Mouse (Mus musculus) forebrain, embryonic 14.5 days (tissue): ENCODE results near the gene Aloxe3. TPM values are rescaled to one million over a fixed set of nuclear protein-coding genes. Genes with fewer than 3 reads are reported as not detected.

Experiments
- ATAC-seq: fragments of 200-750 bp; cut with Nextera tagmentation; 2 replicates; pipeline ENCODE4 v1.8.0; 2017; ENCODE audit warnings: mild to moderate bottlenecking, moderate library complexity
- DNase-seq: peaks from one replicate; pipeline ENCODE4 v3.0.0-alpha.2; 2015; ENCODE audit warnings: low spot score
- H3K27ac ChIP-seq: fragments of 300-500 bp; sonication (generic); 2 replicates; pipeline ENCODE4 v1.5.1; 2014; ENCODE audit warnings: low read depth, mild to moderate bottlenecking, control low read depth, low read length, moderate library complexity
- H3K27me3 ChIP-seq: fragments of 300-500 bp; sonication (generic); replicated peaks from 2 replicates; pipeline ENCODE4 v1.6.1; 2014; ENCODE audit warnings: low read length, control low read depth, mixed read lengths; ENCODE audit not compliant: control insufficient read depth, insufficient read depth
- H3K36me3 ChIP-seq: fragments of 300-500 bp; sonication (generic); 2 replicates; pipeline ENCODE4 v1.6.1; 2014; ENCODE audit warnings: low read length, control low read depth; ENCODE audit not compliant: control insufficient read depth, insufficient read depth
- H3K4me1 ChIP-seq: fragments of 300-500 bp; sonication (generic); 2 replicates; pipeline ENCODE4 v1.6.1; 2014; ENCODE audit warnings: antibody characterized with exemption, low read length, control low read depth; ENCODE audit not compliant: control insufficient read depth, insufficient read depth
- H3K4me2 ChIP-seq: fragments of 300-500 bp; sonication (generic); 2 replicates; pipeline ENCODE4 v1.6.1; 2014; ENCODE audit warnings: mild to moderate bottlenecking, control low read depth, low read length
- H3K4me3 ChIP-seq: fragments of 300-500 bp; sonication (generic); 2 replicates; pipeline ENCODE4 v1.5.1; 2014; ENCODE audit warnings: low read depth, low read length, control low read depth
- H3K9ac ChIP-seq: fragments of 300-500 bp; sonication (generic); 2 replicates; pipeline ENCODE4 v1.6.1; 2014; ENCODE audit warnings: mild to moderate bottlenecking, low read length, control low read depth, moderate library complexity
- H3K9me3 ChIP-seq: fragments of 300-500 bp; sonication (generic); replicated peaks from 2 replicates; pipeline ENCODE4 v1.6.1; 2016; ENCODE audit warnings: low read length, control low read depth, mixed read lengths; ENCODE audit not compliant: control insufficient read depth
- WGBS: fragments of 180-500 bp; shearing (Covaris S2); extraction: QIAGEN DNeasy Blood & Tissue Kit; methylation state at CpG from one replicate; pipeline ENCODE4 v1.1.7; 2014; 5-methylcytosine and 5-hydroxymethylcytosine counted together
- polyA plus RNA-seq: library from polyadenylated mRNA; unstranded; fragments of >200 nt; fragmentation: Nextera tagmentation; extraction: Ambion mirVana; gene quantifications from 2 replicates; pipeline ENCODE4 v1.2.1, GENCODE M21; 2014

Aloxe3 gene
- polyA plus RNA-seq, 1 experiment from 2014 or later: 0.94 TPM

GRCm38 (mm10) chr11:69171626-69172025 is 45.9 kb downstream of the Aloxe3 start:
- Histone ChIP-seq H3K4me1 (no peaks in the 10 kb centered on the region), H3K27me3 (no peaks in the 10 kb centered on the region), H3K4me2 (no peak overlapping the region), H3K4me3 (no peak overlapping the region), H3K9me3 (no peaks in the 10 kb centered on the region), H3K36me3 (no peaks in the 10 kb centered on the region), H3K9ac (no peak overlapping the region), H3K27ac (no peak overlapping the region)
- DNase-seq (peak; percentile 46), ATAC-seq (no peak)
- WGBS: 26% methylated on average over 7 of the region's 7 CpGs

- no peak overlapping the region for H3K4me2 ChIP-seq
- H3K36me3 ChIP-seq: no peaks in the 10 kb centered on the region
- no peaks in the 10 kb centered on the region for H3K4me1 ChIP-seq
- H3K9ac ChIP-seq: no peak overlapping the region
- H3K9me3 ChIP-seq: no peaks in the 10 kb centered on the region
- no peak for DNase-seq
- 100% methylated on average over 2 of the region's 2 CpGs for WGBS
- H3K27ac ChIP-seq: no peak overlapping the region
- no peaks in the 10 kb centered on the region for H3K27me3 ChIP-seq
- ATAC-seq: no peak
- no peak overlapping the region for H3K4me3 ChIP-seq
Observed at GRCm38 (mm10) chr11:69172606-69173005, 46.9 kb downstream of the Aloxe3 start.

GRCm38 (mm10) chr11:69174722-69175121 is 49.0 kb downstream of the Aloxe3 start:
- ATAC-seq (no peak), DNase-seq (no peak)
- 85% methylated on average over 7 of the region's 7 CpGs for WGBS
- Histone ChIP-seq H3K4me3 (no peak overlapping the region), H3K36me3 (no peaks in the 10 kb centered on the region), H3K27me3 (no peaks in the 10 kb centered on the region), H3K9ac (no peak overlapping the region), H3K9me3 (no peaks in the 10 kb centered on the region), H3K27ac (no peak overlapping the region), H3K4me2 (no peak overlapping the region), H3K4me1 (no peaks in the 10 kb centered on the region)

GRCm38 (mm10) chr11:69178525-69178924 is 52.8 kb downstream of the Aloxe3 start:
- 76% methylated on average over 3 of the region's 3 CpGs for WGBS

GRCm38 (mm10) chr11:69179512-69179911 is 53.8 kb downstream of the Aloxe3 start:
- ATAC-seq (no peak), DNase-seq (no peak)
- WGBS: 44% methylated on average over 3 of the region's 3 CpGs
- H3K4me1 ChIP-seq: no peaks in the 10 kb centered on the region
- no peaks in the 10 kb centered on the region for H3K27me3 ChIP-seq
- H3K4me2 ChIP-seq: no peak overlapping the region
- H3K9me3 ChIP-seq: no peaks in the 10 kb centered on the region
- no peak overlapping the region for H3K4me3 ChIP-seq
- no peak overlapping the region for H3K27ac ChIP-seq
- no peak overlapping the region for H3K9ac ChIP-seq
- H3K36me3 ChIP-seq: no peaks in the 10 kb centered on the region

More at GRCm38 (mm10) chr11:69178525-69178924, 52.8 kb downstream of the Aloxe3 start:
- Histone ChIP-seq H3K27me3 (no peaks in the 10 kb centered on the region), H3K36me3 (no peaks in the 10 kb centered on the region), H3K4me2 (no peak overlapping the region), H3K9me3 (no peaks in the 10 kb centered on the region), H3K4me3 (no peak overlapping the region), H3K9ac (no peak overlapping the region), H3K27ac (no peak overlapping the region), H3K4me1 (no peaks in the 10 kb centered on the region)
- DNase-seq (no peak), ATAC-seq (no peak)

- Histone ChIP-seq H3K9ac (no peak overlapping the region), H3K36me3 (no peaks in the 10 kb centered on the region), H3K4me2 (no peak overlapping the region), H3K27me3 (no peaks in the 10 kb centered on the region), H3K9me3 (no peaks in the 10 kb centered on the region), H3K27ac (no peak overlapping the region), H3K4me3 (no peak overlapping the region), H3K4me1 (no peaks in the 10 kb centered on the region)
- DNase-seq (no peak), ATAC-seq (no peak)
- WGBS: 79% methylated on average over 4 of the region's 4 CpGs
Observed at GRCm38 (mm10) chr11:69180120-69180519, 54.4 kb downstream of the Aloxe3 start.

- H3K36me3 ChIP-seq: no peaks in the 10 kb centered on the region
- H3K4me2 ChIP-seq: no peak overlapping the region
- no peaks in the 10 kb centered on the region for H3K9me3 ChIP-seq
- H3K4me3 ChIP-seq: no peak overlapping the region
- H3K9ac ChIP-seq: no peak overlapping the region
- H3K27me3 ChIP-seq: no peaks in the 10 kb centered on the region
- no peaks in the 10 kb centered on the region for H3K4me1 ChIP-seq
- no peak for DNase-seq
- WGBS: 97% methylated on average over 5 of the region's 5 CpGs
- no peak overlapping the region for H3K27ac ChIP-seq
- no peak for ATAC-seq
Observed at GRCm38 (mm10) chr11:69185031-69185430, 59.3 kb downstream of the Aloxe3 start.

GRCm38 (mm10) chr11:69185936-69186335 is 60.2 kb downstream of the Aloxe3 start:
- Histone ChIP-seq H3K36me3 (no peaks in the 10 kb centered on the region), H3K27me3 (no peaks in the 10 kb centered on the region), H3K4me2 (no peak overlapping the region), H3K9me3 (no peaks in the 10 kb centered on the region), H3K4me3 (no peak overlapping the region), H3K4me1 (no peaks in the 10 kb centered on the region), H3K9ac (no peak overlapping the region), H3K27ac (no peak overlapping the region)
- ATAC-seq (no peak), DNase-seq (no peak)
- 86% methylated on average over 6 of the region's 6 CpGs for WGBS

- 7% methylated on average over 1 of the region's 1 CpGs for WGBS
- DNase-seq (peak; percentile 79), ATAC-seq (peak; percentile 54; the same call in 1 of the 2 replicates)
- Histone ChIP-seq H3K27ac (no peak overlapping the region), H3K9me3 (no peaks in the 10 kb centered on the region), H3K4me1 (0 out of 2 replicates have a peak, but pooled peaks cover 5% of the 10 kb centered on the region), H3K4me2 (no peak overlapping the region), H3K36me3 (no peaks in the 10 kb centered on the region), H3K9ac (no peak overlapping the region), H3K27me3 (peaks cover 15% of the 10 kb centered on the region), H3K4me3 (no peak overlapping the region)
Observed at GRCm38 (mm10) chr11:69192840-69193239, 67.1 kb downstream of the Aloxe3 start.
